Mouse (Mus musculus): ENCODE results near the gene Ralgps2.
A peak's percentile ranks its signal among the peaks of the same experiment; 100 is the strongest.

Ralgps2 gene

DNA sequence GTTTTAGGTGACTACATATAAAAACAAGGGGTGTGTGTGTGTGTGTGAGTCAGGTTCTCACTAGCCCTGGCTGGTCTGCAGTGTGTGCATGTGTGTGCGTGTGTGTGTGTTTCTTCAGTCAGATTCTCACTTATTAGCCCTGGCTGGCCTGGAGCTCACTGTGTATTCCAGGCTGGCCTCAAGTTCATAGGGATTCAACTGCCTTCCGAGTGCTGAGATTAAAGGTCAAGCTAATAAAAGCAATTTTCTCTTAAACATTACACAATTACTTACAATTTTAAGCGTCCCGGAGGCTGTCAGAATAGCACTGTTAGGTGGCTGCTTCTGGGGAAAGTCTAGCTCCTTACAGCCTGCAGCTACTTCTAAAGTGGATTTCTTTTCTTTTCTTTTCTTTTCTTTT, 101.2 kb downstream of the Ralgps2 start, which contains the start of gene Angptl1:
Gene Angptl1, plus strand, starts transcription at position 386 of the 400 bp plus-strand sequence.
- DNase-seq (ENCODE audit: low read depth, low spot score): no peak

DNA sequence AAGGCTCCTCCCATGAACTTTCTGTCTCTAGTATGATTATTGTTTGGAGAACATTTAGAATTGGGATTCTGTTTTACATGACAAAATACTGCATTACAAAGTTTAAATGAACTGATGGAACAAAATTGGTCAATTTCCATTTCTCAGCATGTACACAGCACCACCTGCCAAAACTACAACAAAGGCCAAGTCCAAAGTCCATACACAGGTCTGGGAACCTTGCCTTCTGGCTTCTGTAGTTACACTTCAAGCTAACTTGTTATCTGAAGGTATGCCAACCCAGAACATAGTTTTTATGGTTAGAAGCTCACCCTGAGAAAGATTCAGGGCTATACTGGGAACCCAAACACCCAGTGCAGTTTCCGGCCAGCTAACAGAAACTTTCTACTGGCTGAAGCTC, 120.2 kb downstream of the Ralgps2 start:
- no peak for DNase-seq (ENCODE audit: low read depth, low spot score)

DNA sequence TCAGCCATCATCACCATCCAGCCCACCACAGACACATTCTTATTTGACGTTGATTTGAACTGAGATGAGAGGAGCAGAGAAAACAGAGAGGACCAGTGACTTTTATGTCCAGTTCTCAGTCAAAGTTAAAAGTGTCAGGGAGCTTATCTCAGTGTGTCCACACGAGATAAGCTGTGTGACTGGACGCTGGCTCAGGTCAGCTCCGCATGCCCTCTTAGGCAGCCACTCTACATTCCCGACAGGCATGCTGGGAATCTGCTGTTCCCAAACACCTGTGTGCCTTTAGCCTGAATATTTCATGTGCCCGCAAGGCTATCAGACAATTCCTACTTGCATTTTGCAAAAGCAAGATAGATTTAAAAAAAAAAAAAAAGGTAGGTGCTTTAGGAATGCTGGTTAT, 125.9 kb downstream of the Ralgps2 start:
- no peak for DNase-seq (ENCODE audit: low read depth, low spot score)

DNA sequence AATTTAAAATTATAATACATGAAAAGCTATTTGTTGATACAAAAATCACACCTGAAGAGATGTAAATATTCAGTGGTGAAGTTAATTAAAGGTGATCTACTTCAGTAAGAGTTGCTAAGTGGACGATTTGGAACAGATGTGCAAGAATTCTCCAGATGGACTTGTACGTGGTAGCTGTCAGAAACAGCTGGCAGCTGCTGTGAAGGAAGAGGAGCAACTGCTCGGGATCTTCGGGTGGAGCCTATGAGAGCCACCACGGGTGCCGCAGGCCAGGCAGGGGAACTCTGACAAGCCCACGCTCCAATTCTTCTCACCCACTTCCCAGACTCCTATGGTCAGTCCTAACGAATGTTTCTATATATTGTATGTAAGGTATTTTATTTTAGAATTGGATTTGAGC, 126.7 kb downstream of the Ralgps2 start:
- no peak for DNase-seq (ENCODE audit: low read depth, low spot score)

DNA sequence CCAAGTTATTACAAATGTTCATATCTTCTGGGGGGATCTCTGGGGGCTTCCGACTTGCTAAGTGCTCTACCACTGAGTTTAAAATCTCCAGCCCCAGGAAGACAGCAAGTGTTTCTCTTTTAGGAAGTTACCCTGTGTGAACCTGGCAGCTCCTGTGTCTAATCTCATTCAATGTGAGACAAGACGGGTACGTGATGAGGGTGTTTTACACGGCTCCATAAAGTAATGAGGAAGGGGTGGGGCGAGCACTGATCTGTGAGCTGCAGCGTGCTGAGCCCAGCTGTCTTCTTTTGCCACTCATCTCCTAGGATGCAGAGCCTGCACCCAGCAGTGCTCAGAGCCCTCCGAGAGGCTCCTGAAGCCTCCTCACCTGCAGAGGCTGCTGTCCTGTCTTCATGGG, 127.5 kb downstream of the Ralgps2 start:
- no peak for DNase-seq (ENCODE audit: low read depth, low spot score)

DNA sequence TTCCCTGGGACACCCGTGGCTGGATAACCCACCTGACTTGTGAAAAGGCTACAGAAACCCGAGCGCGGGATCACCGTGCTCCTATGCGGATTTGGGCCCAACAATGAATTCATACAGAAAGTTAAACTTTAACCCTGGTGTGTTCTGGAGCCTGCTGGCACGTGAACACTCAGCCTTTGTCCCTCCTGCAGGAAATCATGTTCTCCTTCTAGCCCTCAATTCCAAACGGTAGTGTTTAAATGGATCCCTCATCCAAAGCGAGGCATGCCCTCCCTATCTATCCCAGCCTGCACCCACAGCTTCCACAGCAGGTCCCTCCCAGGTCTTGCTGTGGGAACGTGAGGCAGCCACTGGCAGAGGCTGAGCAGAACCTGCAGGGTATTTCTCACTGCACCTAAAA, 131.1 kb downstream of the Ralgps2 start:
- no peak for DNase-seq (ENCODE audit: low read depth, low spot score)

DNA sequence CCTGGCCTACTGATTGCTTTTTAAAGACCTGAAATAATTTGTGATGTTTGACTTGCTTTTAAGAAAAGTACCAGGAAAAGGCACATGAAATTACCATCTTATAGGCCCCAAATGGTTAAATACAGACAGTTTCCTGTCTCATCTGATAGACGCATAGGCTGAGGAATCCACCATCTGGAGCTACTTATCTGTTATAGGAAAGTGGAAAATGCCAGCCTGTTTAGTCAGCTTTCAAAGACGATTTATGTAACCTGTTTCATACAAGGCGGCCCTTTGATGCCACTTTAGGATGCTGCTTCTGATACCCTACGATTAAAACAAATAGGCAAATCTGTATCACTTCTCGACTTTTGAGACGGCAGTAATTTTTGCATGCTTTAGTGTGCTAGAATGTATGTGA, 138.2 kb downstream of the Ralgps2 start:
- no peak for DNase-seq (ENCODE audit: low read depth, low spot score)

DNA sequence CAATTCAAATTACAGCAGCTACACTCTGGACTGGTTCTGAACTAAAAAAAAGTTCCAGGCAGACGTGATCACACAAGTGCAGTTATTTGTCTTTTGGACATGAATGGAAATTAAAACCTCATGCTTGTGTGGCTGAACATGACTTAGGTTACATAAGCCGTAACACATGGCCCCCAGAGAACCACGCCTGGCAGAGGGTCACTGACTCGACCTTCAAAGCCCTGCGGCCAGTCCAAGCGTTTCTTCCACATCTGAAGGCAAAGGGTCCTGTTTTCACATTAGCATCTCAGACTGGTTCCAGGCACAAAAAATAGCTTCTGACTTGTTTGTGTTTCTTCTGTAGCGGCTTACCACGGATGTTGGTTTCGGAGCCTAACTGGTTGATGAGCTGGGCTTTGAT, 143.2 kb downstream of the Ralgps2 start:
- DNase-seq (ENCODE audit: low read depth, low spot score): no peak

DNA sequence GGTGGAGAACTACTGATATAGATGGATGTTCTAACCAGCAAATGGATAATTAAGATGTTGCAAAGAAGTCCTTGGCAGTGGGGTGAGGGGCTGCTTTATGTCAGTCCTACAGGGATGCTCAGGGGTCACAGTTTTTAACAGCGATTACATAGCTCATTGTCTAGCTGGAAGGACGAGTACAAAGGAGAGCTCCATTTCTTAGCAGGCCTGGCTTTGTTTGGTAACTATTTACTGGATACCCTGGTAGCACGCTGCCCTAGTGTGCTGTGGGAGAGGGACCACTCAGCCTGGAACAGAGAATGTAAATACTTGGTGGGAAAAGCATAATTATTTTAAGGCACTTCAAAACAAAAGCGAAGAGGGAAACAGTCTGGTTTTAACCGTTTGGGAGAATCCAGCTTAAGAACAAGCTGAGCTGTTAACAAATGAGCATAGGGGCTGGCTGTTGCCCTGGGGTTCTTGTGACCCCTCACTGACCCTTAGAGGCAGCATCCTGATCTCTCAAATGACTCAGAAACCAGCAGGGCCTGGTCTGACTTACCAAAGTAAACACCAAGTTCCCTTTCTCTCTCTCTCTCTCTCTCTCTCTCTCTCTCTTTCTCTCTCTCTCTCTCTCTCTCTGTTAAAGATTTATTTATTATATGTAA, 149.5 kb downstream of the Ralgps2 start:
- DNase-seq (ENCODE audit: low read depth, low spot score): no peak

DNA sequence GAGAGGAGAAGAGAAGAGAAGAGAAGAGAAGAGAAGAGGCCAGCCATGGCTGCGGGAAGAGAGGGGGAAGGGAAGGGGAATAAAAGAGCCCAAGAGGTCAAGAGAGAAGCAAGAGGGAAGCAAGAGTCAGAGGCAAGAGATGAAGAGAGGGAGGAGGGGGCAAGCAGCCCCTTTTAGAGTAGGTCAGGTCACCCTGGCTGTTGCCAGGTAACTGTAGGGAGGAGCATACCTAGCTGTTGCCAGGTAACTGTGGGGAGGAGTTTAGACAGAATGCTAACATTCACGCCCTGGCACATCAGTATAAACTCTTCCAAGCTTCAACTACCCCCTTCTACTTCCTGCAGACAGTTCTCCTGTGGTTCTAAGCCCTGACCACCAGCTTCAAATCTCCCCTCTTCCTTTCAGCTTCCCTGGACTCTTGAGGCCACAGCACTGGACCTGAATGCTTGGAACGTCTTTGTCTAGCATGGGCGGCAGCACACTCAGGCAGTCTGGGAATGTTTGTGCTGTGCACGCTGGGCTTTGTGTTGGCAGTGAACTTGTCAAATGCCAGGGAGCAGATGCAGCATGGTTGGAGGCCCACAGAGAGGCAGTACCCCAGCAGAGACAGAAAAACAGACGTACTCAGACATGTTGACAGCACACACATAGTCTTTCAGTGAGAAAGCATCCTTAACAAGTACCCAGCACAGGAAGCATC, 152.1 kb downstream of the Ralgps2 start:
- no peak for DNase-seq (ENCODE audit: low read depth, low spot score)

DNA sequence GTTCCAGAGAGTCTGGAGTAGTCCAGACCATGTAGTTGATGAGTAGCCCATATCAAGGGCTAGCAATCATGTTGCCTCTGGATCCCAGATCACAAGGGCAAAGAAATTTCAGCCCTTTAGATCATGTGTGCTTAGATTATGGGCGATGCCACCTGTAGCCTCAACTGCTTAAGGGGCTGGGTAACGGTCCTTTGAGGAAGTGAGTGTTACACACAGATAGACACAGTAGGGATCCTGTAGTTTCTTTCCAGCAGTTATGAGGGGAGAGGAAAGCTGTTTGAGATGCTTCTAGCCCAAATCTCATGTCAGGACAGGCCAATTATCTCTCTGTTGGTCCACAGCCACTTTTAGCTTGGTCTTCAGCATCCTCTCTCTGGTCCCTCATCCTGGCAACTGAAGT, 153.4 kb downstream of the Ralgps2 start:
- no peak for DNase-seq (ENCODE audit: low read depth, low spot score)

DNA sequence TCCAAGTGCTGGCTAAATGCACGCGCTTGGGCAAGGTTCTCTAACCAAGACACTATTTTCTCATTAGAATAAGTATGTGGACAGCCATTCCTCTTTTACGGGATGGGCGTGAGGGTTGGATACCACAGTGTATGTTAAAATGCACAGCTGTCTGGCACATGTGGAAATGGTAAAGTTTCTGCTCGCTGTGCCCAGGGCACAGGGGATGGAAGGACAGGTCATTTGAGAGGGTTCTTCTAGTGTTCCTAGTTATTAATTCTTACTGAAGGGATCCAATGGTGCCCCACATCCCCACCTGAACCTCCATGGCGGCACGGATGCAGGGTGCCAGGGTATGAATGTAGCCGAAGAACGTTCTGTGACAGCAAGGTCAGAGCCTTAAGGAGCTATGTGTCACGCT, 154.5 kb downstream of the Ralgps2 start:
- no peak for DNase-seq (ENCODE audit: low read depth, low spot score)

DNA sequence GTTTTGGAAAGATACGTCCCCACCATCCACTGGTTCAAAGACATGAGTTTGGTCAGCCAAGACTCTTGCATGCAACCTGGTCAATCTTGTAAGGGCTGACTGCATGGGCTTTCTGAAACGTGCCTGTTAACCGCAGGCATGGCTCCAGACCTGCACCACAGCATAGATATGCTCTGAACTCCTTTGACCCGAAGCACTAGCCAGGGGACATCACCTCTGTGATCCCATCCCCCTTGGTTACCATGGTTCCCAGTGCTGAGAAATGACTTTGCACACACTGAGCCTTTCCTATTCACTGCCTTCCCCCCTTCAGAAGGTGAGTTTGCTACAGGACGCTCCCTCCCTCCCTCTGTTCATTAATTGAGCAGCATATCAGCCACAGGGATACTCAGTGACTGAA, 155.3 kb downstream of the Ralgps2 start:
- DNase-seq (ENCODE audit: low read depth, low spot score): no peak

DNA sequence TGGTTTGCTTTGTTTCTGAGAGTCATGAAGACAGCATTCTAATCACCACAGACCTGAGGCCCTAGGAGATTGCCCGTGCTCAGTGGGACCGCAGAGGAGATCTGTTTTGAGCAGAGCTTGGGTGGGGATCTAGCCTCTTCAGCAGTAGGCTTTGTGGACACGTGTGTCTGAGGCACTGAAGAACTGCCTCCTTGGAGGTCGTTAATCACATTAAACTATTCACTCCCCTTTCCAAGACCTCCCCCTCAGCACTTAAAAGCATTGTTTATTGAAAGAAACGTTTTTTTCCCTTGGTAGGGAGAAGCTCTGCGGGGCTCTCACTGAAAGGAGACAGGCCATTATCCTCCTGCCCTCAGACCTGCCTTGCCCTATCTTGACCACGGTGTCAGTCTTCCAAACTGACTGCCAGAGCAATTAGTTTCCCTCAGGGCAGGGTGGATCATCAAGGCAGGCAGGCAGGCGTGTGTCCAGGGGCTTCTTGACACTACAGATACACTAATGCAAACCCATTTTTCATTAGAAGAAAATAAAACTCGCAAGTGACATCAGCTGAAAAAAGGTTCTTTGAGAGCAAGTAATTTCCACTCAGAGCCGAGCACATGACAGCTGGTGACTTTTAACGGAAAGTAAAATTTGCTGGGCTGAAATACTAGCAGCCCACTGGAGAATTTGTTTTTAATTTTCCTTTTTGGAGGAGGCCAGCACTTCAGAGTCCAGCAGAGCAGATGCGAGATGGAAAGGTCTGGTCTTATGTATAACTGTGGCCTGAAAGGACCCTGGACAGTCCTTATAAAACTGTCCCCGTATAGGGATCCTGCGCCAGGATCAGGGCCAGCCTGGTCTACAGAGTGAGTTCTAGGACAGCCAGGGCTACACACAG, 157.2 kb downstream of the Ralgps2 start:
- DNase-seq (ENCODE audit: low read depth, low spot score): no peak

DNA sequence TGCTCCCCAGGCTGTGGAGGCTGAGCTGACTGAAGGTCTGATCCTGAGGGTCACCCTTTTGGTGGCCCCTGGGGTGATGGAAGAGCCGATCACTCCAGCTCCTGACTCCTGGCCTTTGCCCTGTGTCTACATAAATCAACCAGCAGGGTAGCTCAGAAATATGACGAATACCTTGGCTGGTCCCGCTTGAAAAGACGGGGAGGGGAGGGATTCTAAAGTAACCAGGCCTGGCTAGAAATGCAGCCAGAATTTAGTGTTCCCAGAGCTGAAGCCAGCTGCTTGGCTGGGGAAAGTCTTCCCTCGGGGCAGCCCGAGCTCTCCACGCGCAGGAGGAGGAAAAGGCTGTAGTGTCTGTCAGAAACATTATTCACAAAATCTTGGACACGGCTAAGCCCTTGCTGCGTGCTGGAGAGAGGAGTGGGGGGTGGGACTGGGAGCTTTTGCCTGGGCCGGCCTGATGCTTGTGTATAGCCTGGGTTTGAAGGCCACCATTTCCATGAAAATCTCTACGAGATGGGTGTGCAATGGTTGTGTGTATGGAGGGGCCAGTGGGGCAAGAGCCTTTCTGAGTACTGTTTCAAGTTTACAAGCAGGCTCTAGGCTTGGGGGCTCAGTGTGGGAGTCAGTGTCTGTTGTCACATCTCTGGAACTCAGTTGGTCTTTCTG, 158.2 kb downstream of the Ralgps2 start:
- DNase-seq (ENCODE audit: low read depth, low spot score): peak; percentile 13

DNA sequence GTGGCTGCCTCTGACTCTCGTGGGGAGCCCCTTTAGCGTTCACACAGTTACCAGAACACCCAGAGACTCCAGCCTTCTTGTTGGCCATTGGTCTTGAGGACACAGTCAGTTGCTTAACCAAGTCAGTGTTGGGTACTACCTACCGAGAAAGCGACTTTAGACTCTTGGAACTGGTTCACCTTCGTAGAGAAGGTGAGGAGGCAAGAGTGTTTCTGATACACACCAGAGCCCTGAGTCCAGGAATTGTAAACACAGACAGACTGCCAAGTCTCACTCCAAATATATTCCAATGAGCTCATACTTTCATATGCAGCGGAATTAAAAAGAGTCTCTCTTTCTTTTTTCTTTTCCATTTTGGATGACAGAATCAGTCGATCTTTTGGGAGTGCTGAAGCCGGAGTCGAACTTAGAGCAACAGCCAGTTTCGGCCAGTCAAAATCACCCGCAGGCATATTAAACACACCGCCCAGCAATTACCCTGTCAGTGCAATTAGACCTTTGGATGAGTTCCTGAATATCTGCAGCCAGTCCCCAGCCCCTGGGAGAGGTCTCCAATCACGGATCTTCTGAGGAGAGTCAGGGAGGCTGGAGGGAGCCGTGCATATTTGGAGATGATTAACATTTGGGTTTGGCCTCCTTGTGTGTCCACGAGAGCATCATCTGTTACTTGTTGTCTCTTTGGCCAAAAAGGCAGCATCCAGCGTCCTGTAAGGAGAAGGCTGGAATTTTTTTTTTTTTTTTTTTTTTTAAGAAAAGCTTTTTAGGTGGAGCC, 159.0 kb downstream of the Ralgps2 start:
- no peak for DNase-seq (ENCODE audit: low read depth, low spot score)

DNA sequence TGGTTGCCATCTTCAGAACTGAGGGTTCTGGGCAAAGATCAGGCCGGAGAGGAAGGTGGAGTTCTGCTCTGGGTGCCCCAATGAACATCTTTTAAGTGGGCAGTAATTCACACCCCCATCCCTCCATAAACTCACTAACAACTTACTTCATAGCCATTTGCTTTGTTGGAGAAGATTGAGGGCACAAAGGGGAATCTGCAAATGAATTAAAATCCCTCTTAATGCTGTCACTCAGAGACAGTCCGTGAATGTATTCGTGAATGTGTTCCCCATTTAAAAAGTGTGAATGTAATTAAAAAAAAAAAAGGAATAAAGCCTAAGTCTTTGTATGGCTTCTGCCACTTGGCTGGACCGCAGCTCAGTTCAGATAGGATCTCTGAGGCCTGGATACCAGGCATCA, 159.8 kb downstream of the Ralgps2 start:
- no peak for DNase-seq (ENCODE audit: low read depth, low spot score)

DNA sequence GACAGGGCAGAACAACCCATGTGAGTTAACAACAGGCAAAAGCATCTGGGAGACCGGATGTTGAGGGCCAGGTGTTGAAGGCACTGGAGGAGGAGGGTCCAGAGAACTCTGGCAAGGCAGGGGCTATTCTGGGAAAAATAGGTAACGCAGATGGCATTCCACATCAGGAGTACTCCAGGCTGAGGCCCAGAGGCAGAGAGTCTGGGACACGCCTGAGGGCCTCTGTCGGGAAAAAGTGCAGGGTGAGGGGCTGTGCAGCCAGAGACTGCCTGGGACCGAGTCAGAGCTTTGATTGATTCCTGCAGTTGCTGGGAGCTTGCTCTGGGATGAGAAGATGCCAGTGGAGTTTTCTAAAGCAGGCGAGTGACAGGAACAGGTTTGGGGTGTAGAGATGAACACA, 160.4 kb downstream of the Ralgps2 start:
- DNase-seq (ENCODE audit: low read depth, low spot score): no peak

DNA sequence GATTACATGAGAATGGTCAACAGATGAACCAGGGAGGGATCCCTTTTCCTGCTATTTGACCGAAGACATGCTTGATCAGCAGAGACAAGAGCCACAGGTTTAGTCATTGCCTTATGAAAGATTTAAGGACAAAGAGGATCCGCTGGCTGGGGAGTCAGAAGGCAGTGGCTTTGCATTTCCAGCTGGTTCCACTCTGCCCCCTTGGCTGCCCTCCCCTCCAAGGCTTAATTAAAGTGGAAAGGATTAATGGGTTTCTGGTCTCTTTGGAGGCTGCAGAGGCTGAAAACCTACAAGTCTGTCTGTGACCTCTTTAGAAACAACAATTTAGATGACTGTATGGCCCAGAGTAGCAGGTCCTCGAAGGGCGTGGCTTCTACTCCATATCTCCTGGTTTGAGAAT, 161.5 kb downstream of the Ralgps2 start:
- DNase-seq (ENCODE audit: low read depth, low spot score): no peak

DNA sequence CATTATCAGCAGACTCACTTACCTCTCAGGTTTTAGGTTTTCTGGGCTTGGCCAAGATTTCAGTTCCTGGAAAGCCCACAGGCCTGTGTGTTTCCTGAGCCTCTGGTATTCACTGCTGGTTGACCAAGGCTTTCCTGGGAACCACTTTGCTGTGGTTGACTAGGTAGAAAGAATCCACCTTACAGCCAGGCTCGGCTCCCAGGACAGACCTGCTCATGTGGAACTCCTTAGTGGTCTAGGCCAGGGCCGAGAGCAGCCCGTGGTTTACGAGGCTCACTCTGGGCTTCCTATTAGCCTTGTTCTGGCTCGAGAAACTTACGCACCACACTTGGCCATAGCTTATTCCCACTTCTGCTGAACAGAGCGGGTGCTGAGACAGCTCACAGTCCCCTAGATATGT, 163.4 kb downstream of the Ralgps2 start:
- no peak for DNase-seq (ENCODE audit: low read depth, low spot score)

DNA sequence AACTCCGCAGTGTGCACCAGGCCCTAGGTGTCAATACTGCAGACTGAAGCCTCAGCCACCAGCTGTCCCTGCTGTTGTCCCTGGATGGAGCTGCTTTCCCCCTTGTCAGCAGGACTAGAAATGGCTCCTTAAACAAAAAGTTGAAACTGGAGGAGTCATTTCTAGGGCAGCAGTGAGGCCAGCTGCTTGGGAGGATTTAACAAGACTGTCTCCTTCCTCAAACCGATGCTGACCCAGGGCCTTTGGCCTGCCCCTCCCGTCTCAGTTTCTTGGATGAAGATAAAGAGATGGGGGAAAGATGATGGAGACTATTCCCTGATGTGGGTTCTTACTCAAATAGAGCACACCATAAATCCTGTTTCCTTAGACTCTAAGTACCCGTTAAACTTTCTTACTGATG, 164.2 kb downstream of the Ralgps2 start:
- no peak for DNase-seq (ENCODE audit: low read depth, low spot score)

All from retina, postnatal 7 days (tissue).